Comparison of ENCODE assay signal across 8 mouse cellular contexts in the genomic region with DNA sequence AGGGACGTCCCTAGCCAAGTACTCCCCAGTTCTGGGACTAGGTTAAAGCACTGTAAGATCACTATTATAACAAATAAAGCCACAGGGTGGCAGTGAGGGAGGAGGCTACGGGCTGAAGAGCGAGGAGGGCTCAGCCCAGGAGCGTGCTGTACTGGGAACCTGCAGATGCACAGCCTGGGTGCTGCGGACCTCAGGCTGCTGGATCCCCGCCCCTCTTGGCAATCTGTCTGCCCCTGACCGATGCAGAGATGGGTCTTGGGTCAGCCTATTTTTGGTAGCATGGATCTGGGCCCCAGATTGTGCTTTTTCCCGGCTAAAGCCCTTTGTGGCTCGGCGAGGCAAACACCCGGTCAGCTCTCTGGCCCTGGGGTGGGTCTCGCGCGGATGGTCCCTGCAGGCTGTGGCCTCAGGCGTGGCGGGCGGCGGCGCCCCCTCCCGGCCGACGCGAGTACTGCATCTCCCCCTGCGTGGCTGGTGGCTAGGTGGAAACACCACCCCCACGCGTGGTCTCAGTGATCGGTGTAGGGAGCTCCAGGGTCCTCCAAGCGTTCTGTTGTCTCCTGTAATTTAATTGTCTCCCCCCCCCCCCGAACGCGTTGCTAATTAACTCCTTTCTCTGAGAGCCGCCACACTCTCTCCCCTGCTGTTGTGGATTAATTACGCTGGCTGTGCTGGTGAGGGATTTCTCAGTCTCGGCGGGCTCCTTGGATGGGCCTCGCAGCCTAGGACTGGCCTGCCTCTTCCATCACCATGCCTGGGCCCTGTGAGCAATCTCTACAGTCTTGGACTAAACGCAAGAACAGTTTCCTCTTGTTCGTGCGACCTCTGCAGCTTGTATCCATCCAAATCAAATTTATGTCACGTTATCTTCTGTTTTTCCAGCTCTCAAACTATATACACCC. TPM values are rescaled to one million over a fixed set of nuclear protein-coding genes. Genes with fewer than 3 reads are reported as not detected.
DNase-seq lines count a peak whose midpoint lies in the region; ATAC-seq and TF ChIP-seq lines count a peak whose summit lies in the region.

No protein-coding gene starts in this region.

- peak; percentile 99 for TF ChIP-seq CTCF in C2C12 (IDR thresholded peaks at IDR 0.05; ENCODE audit: control insufficient read depth, insufficient read depth, insufficient read length)
- TF ChIP-seq CTCF in thymus, adult 2 months (IDR thresholded peaks at IDR 0.05; ENCODE audit: borderline replicate concordance, control insufficient read depth, extremely low read depth, insufficient read depth, low read length, poor library complexity): peak; percentile 97

- no peaks in the 10 kb centered on the region for H3K79me2 ChIP-seq in C2C12 (ENCODE audit: control insufficient read depth, insufficient read depth)

- WGBS in forebrain, embryonic 10.5 days: 4% methylated on average over 40 of the region's 40 CpGs
- 8% methylated on average over 40 of the region's 40 CpGs for WGBS in heart, embryonic 16.5 days
- 3% methylated on average over 40 of the region's 40 CpGs for WGBS in neural tube, embryonic 15.5 days
- 20% methylated on average over 40 of the region's 40 CpGs for WGBS in thymus, adult 2 months

- H3K27me3 ChIP-seq in C2C12 (ENCODE audit: control insufficient read depth, insufficient read depth, insufficient read length): peaks cover 11% of the 10 kb centered on the region
- peaks cover 59% of the 10 kb centered on the region for H3K27me3 ChIP-seq in forebrain, embryonic 10.5 days (ENCODE audit: poor library complexity, severe bottlenecking)
- H3K27me3 ChIP-seq in heart, embryonic 16.5 days (ENCODE audit: control insufficient read depth, insufficient read depth, low read length): peaks cover 7% of the 10 kb centered on the region
- H3K27me3 ChIP-seq in neural tube, embryonic 15.5 days (replicated peaks): peaks cover 1% of the 10 kb centered on the region; the same call in 1 of the 2 replicates
- H3K27me3 ChIP-seq in thymus, adult 2 months (ENCODE audit: control insufficient read depth, insufficient read depth, low read length): no peaks in the 10 kb centered on the region

- peak overlapping the region; percentile 70 for H3K4me2 ChIP-seq in heart, embryonic 16.5 days (ENCODE audit: low read depth, low read length)
- H3K4me2 ChIP-seq in neural tube, embryonic 15.5 days: peak overlapping the region; percentile 66

- peak; percentile 76 for DNase-seq in brain, adult 2 months (ENCODE audit: low read depth, low spot score)
- peak; percentile 80 for DNase-seq in forebrain, embryonic 10.5 days (ENCODE audit: extremely low spot score, low spot score)
- peak; percentile 67 to 68 for DNase-seq in kidney, postnatal 25 days
- peak; percentile 70 to 80 for DNase-seq in lung, adult 18-20 months
- DNase-seq in thymus, adult 2 months: peak; percentile 74

- TF ChIP-seq POLR2A in thymus, adult 2 months (IDR thresholded peaks at IDR 0.05; ENCODE audit: control insufficient read depth, extremely low read depth, insufficient read depth, low read length, poor library complexity): no peak

- ATAC-seq in heart, embryonic 16.5 days (replicated peaks; ENCODE audit: extremely low read depth, insufficient read depth, low FRiP score): 0 out of 2 replicates have a peak, but pooled peaks have one; percentile 42
- ATAC-seq in neural tube, embryonic 15.5 days (ENCODE audit: low FRiP score): peak; percentile 71

- H3K27ac ChIP-seq in forebrain, embryonic 10.5 days: peak overlapping the region; percentile 83
- H3K27ac ChIP-seq in heart, embryonic 16.5 days (ENCODE audit: low read length): no peak overlapping the region
- peak overlapping the region; percentile 85 for H3K27ac ChIP-seq in neural tube, embryonic 15.5 days (replicated peaks)
- H3K27ac ChIP-seq in thymus, adult 2 months (ENCODE audit: control insufficient read depth, insufficient read depth, low read length): no peak overlapping the region

- H3K4me1 ChIP-seq in forebrain, embryonic 10.5 days: peaks cover 40% of the 10 kb centered on the region
- peaks cover 31% of the 10 kb centered on the region for H3K4me1 ChIP-seq in heart, embryonic 16.5 days (ENCODE audit: control insufficient read depth, insufficient read depth, low read length)
- H3K4me1 ChIP-seq in neural tube, embryonic 15.5 days: peaks cover 51% of the 10 kb centered on the region
- H3K4me1 ChIP-seq in thymus, adult 2 months (replicated peaks; ENCODE audit: control insufficient read depth, insufficient read depth, low read length): peaks cover 3% of the 10 kb centered on the region

- peak overlapping the region; percentile 64 for H3K9ac ChIP-seq in heart, embryonic 16.5 days (ENCODE audit: low read length)
- peak overlapping the region; percentile 44 for H3K9ac ChIP-seq in neural tube, embryonic 15.5 days (replicated peaks)

- H3K36me3 ChIP-seq in C2C12 (ENCODE audit: control insufficient read depth, insufficient read depth): no peaks in the 10 kb centered on the region
- no peaks in the 10 kb centered on the region for H3K36me3 ChIP-seq in forebrain, embryonic 10.5 days (replicated peaks)
- no peaks in the 10 kb centered on the region for H3K36me3 ChIP-seq in heart, embryonic 16.5 days (ENCODE audit: control insufficient read depth, insufficient read depth)
- no peaks in the 10 kb centered on the region for H3K36me3 ChIP-seq in neural tube, embryonic 15.5 days
- no peaks in the 10 kb centered on the region for H3K36me3 ChIP-seq in thymus, adult 2 months (ENCODE audit: control insufficient read depth, insufficient read depth, low read length)

- peak overlapping the region; percentile 25 for H3ac ChIP-seq in C2C12 (ENCODE audit: control insufficient read depth, insufficient read length, low read depth)

- no peaks in the 10 kb centered on the region for H3K79me3 ChIP-seq in C2C12 (ENCODE audit: low read depth)

- H3K4me3 ChIP-seq in C2C12 (ENCODE audit: insufficient read depth, poor library complexity, severe bottlenecking): no peak overlapping the region
- peak overlapping the region; percentile 54 for H3K4me3 ChIP-seq in forebrain, embryonic 10.5 days
- H3K4me3 ChIP-seq in heart, embryonic 16.5 days (ENCODE audit: low read length): peak overlapping the region; percentile 42
- H3K4me3 ChIP-seq in neural tube, embryonic 15.5 days (replicated peaks): peak overlapping the region; percentile 31
- no peak overlapping the region for H3K4me3 ChIP-seq in thymus, adult 2 months (ENCODE audit: control insufficient read depth, insufficient read depth, low read length)

- H3K9me3 ChIP-seq in forebrain, embryonic 10.5 days: no peaks in the 10 kb centered on the region
- H3K9me3 ChIP-seq in heart, embryonic 16.5 days (replicated peaks; ENCODE audit: control insufficient read depth, low read length): no peaks in the 10 kb centered on the region
- no peaks in the 10 kb centered on the region for H3K9me3 ChIP-seq in neural tube, embryonic 15.5 days (replicated peaks)

TF ChIP-seq in C2C12, 6 proteins besides CTCF, POLR2A, EP300 and RAD21:
- TF ChIP-seq MAX (IDR thresholded peaks at IDR 0.05) (no peak), MYOD1 (IDR thresholded peaks at IDR 0.05; ENCODE audit: control insufficient read depth, insufficient read length, low read depth) (no peak), USF1 (IDR thresholded peaks at IDR 0.05; ENCODE audit: low read depth) (no peak), CEBPB (IDR thresholded peaks at IDR 0.05; ENCODE audit: low read depth) (no peak), MYOG (IDR thresholded peaks at IDR 0.05; ENCODE audit: control insufficient read depth, extremely low read depth, insufficient read length) (no peak), FOSL1 (IDR thresholded peaks at IDR 0.05; ENCODE audit: insufficient read depth, low read length, poor library complexity, severe bottlenecking) (no peak)
TF ChIP-seq in C2C12: peak in this region for 0.

RNA-seq across cellular contexts. Expression of gene Zdhhc22, which starts 15.6 kb away (rescaled TPM):
- not detected for polyA plus RNA-seq in C2C12 (2012; fragmentation: generic; extraction: Trizol)
- polyA plus RNA-seq in forebrain, embryonic 10.5 days (2016; fragmentation: Nextera tagmentation; extraction: Ambion mirVana): 0.07 TPM in 1 of 2 replicates, not detected in the other
- polyA plus RNA-seq in heart, embryonic 16.5 days (2015; fragmentation: Nextera tagmentation; extraction: Ambion mirVana): 0.07 TPM in 2 replicates
- polyA plus RNA-seq in neural tube, embryonic 15.5 days (2015; fragmentation: Nextera tagmentation; extraction: Ambion mirVana): 18.2 and 19.4 TPM in 2 replicates
- 0.86 and 1.6 TPM in 2 replicates for polyA plus RNA-seq in thymus, adult 2 months (2012; rRNA removed)

RNA-seq across cellular contexts. Expression of gene Cipc, which starts 27.8 kb away (rescaled TPM):
- 12.0 TPM for polyA plus RNA-seq in C2C12 (2012; fragmentation: generic; extraction: Trizol)
- 39.1 and 40.4 TPM in 2 replicates for polyA plus RNA-seq in forebrain, embryonic 10.5 days (2016; fragmentation: Nextera tagmentation; extraction: Ambion mirVana)
- 25.1 and 25.9 TPM in 2 replicates for polyA plus RNA-seq in heart, embryonic 16.5 days (2015; fragmentation: Nextera tagmentation; extraction: Ambion mirVana)
- 37.2 and 40.8 TPM in 2 replicates for polyA plus RNA-seq in neural tube, embryonic 15.5 days (2015; fragmentation: Nextera tagmentation; extraction: Ambion mirVana)
- polyA plus RNA-seq in thymus, adult 2 months (2012; rRNA removed): 43.8 and 56.5 TPM in 2 replicates

RNA-seq across cellular contexts. Expression of gene Tmem63c, which starts 46.5 kb away (rescaled TPM):
- polyA plus RNA-seq in C2C12 (2012; fragmentation: generic; extraction: Trizol): not detected
- 0.15 TPM in 1 of 2 replicates, not detected in the other for polyA plus RNA-seq in forebrain, embryonic 10.5 days (2016; fragmentation: Nextera tagmentation; extraction: Ambion mirVana)
- polyA plus RNA-seq in heart, embryonic 16.5 days (2015; fragmentation: Nextera tagmentation; extraction: Ambion mirVana): 0.11 TPM in 1 of 2 replicates, not detected in the other
- 10.8 and 12.3 TPM in 2 replicates for polyA plus RNA-seq in neural tube, embryonic 15.5 days (2015; fragmentation: Nextera tagmentation; extraction: Ambion mirVana)
- 0.43 and 0.58 TPM in 2 replicates for polyA plus RNA-seq in thymus, adult 2 months (2012; rRNA removed)

Comparison
In these comparisons a context has a peak if more than half of its experiments do, and no peak if none do; other contexts are left out.
1. H3K4me3 ChIP-seq: peak in forebrain, embryonic 10.5 days (single experiment), heart, embryonic 16.5 days (single experiment) and neural tube, embryonic 15.5 days (single experiment); none in C2C12 (single experiment) and thymus, adult 2 months (single experiment).
2. H3K27ac ChIP-seq: peak in forebrain, embryonic 10.5 days (single experiment) and neural tube, embryonic 15.5 days (single experiment); none in heart, embryonic 16.5 days (single experiment) and thymus, adult 2 months (single experiment).
3. Peak in every context shown above with its lines, with median percentiles within 50 percentile points of each other: DNase-seq.